Mouse (Mus musculus) lung, postnatal 14 days (tissue): Measurements from ENCODE around the gene Slc28a1.
"Not testable (repeated sequence)": the region's sequence is repeated elsewhere in the genome, so short reads cannot be mapped to it uniquely, and the experiment has no call there.

Experiments used
- DNase-seq: peaks from one replicate; pipeline ENCODE4 v3.0.0; 2021

Gene Slc28a1

DNA sequence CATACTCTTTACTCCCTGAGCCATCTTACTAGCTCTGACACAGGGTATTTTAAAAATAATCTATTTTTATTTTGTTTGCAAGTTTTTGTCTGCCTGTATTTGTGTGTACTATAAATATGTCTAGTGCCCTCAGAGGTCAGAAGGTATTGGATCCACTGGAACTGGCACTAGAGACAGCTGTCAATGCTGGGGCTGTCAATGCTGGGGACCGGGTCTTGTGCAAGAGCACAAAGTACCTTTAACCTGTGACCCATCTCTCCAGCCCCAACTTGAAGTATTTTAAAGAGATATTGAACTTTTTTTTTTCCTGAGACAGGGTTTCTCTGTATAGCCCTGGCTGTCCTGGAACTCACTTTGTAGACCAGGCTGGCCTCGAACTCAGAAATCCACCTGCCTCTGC is 59.3 kb downstream of the Slc28a1 start:
- DNase-seq, result no peak

DNA sequence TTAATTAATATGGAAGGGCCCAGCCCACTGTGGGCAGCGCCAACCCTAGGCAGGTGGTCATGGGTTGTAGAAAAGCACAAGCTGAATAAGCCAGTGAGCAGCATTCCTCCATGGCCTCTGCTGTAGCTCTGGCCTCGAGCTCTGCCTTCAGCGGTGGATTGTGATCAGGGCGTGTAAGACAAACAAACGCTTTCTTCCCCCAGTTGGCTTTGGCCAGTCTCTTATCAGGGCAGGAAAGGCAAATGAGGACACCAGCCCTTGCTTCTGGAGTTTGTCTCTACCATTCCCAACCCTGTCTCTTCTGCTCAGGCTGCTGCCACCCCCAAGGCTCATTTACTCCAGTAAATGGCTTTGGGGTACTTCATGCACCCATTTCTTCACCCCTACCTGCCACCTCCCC is 60.1 kb downstream of the Slc28a1 start:
- no peak for DNase-seq

DNA sequence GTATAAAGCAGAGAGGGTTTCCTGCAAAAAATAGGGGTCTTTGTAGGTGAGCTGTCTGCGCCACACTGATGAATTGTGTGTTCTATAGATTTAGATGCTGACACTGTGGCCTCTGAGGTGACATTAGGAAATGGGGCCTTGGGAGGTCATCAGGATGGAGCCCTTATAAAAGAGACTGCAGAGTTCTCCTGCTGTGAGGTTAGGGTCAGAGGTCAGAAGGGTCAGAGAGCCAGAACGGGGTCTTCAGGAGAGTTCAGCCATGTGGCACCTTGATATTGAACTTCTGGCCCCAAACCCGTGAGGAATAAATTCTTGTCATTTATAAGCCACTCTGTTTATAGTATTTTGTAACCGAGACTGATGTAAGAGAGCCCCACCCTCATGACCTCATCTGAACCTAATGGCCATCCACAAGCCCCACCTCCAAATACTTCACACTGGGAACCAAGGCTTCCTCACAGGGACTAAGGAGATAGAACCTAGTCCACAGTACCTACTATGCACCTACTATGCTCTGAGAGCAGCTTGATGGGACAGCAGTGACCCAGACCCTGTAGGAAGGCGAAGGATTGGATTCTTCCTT is 61.7 kb downstream of the Slc28a1 start:
- peak; percentile 17 for DNase-seq

DNA sequence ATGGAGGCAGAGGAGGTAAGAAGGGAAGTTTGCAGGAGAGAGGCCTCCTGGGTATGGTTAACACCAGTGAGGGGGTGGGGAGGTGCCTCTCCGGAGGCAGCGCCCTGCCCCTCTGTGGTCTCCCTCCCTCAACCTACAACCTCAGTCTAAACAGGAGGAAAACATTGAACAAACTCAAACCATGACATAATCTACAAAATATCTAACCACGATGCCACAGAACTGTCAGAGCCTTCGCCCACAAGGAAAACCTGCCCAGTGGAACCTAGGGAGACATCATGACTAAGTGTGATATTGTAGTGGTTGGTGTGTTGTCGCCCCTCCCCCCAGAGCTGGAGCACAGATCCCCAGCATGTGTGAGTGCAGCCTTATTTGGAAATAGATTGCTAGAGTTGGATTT is 64.9 kb downstream of the Slc28a1 start:
- no peak for DNase-seq

DNA sequence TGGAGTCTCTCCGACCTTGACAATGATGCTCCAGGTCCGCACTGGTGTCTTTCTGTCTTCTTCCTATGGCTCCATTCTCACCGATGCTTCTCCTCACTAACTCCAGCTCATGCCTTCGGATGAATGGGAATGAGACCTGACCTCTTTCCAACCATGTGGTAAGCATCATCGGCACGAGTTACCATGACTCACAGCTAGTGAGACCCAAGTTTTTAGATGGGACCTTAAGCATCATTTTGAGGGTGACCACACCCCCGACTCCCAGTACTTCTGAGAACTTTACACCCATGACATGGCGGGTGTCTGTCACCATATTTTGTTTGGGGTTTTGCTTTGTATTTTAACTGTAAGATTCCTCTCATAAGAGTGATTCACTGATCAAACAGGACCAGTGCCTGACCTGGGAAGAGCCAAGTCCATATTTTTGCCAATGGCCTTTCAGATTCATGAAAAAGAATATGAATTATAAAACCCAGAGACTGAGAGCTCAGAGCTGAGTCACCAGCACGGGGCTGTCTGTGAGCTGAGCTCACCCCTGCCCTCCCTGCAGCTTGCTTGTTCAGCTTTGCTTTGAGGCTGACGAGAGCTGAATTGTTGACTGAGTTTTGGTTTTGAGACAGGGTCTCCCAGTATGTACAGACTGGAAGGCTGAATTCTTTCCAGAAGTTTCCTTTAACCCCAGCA is 68.0 kb downstream of the Slc28a1 start:
- DNase-seq, result no peak

DNA sequence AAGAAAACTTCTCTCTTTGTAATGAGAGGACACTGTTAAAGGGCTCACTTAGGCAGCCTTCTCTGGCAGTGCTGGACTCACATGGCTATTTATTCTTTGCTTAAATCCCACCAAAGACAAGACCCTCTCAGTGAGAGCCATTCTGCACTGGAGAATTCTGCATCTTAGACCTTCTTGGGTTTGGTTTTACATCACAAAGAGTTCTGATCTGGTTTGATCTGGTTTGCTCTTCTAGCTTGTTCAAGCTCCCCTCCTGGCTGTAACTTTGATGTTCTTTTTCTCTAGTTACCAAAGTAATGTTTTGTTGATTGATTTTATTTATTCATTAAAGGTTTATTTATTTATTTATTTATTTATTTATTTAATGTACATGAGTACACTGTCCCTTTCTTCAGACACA is 68.6 kb downstream of the Slc28a1 start:
- no peak for DNase-seq

DNA sequence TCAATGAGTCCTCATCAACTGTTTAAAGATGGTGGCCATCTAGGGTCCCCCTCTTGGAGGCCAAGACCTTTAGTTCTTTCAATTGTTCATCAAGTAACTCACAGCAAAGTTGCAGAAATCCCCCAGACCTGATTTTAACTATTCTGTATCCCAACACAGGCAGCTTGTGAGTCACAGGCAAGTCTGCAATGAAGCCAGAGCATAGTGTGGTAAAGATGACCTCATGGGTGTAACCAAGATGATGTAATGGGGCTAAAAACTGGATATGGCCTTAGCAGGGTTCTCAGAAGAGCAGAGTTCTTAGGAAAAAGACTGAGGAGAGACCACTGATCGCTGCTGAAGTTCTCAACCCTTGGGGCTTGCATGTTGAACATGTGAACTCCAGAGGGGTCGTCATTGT is 69.5 kb downstream of the Slc28a1 start:
- no peak for DNase-seq

DNA sequence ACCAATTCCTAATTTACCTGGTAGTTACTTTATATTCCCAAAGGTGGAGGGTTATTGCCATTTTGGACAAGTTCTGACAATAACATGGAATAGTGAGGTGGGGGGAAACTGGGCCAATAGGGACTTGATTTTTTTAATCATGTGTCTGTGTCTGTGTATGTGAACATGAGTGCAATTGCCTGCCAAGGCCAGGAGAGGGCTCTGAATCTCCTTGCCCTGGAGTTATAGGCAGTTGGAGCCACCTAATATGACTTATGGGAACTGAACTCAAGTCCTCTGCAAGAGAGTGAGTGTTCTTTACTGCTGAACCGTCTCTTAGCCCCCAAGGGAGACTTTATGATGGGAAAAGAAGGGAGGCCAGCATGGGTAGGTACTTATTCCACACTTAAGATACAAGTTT is 70.1 kb downstream of the Slc28a1 start:
- no peak for DNase-seq

DNA sequence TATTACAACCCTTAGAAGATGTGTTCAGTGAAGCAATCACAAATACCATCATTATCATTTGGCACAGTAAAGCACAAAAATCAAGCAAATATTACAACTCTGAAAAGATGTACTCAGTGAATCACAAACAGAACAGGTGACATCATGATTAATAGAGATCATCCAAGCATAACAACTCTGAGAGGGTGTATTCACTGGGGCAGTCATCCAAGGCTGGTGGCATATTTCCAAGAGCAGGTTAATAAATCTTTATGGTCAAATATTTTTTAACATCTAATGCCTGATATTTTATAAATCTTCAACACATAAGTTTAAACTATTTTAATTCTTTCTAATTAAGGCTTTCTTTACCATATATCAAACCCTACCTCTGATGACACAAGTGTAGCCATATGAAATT is 71.4 kb downstream of the Slc28a1 start:
- not testable (repeated sequence) for DNase-seq

DNA sequence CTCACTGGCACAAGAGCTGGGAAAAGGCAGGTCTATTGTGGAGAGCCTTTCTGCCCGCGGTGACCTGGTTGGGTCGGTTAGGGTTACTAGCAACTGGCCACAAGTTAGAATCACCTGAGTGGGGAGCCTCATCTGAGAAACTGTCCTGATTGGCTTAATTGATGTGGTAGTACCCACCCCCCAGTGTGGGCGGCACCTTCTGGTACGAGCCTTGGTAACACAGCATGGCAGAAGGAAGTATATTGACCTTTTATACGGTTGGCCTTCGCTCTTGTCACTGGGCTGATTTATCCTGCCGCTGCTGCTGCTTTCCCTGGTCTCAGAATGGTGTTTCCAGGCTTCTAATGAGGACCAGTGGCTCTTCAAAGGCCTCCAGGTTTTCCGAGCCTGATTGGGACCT is 74.6 kb downstream of the Slc28a1 start:
- DNase-seq, result no peak

DNA sequence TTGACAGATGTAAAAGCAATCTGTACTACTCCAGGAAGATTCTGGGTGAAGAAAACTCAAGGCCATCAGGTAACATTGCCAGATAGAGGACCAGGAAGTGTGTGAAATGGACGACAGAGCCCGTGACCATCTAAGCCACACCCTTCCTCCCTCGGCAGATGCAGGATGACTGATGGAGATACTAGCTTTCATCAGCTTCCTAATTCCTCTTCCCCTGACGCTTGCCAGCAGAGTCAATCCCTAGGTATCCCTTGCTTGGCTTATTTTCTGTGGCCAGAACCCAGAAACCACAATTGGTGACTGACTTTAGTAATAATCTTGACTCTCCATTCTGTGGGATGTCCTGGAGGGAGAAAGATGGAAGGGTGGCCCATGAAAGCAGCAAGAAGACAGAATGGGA is 80.9 kb downstream of the Slc28a1 start:
- DNase-seq, result no peak

DNA sequence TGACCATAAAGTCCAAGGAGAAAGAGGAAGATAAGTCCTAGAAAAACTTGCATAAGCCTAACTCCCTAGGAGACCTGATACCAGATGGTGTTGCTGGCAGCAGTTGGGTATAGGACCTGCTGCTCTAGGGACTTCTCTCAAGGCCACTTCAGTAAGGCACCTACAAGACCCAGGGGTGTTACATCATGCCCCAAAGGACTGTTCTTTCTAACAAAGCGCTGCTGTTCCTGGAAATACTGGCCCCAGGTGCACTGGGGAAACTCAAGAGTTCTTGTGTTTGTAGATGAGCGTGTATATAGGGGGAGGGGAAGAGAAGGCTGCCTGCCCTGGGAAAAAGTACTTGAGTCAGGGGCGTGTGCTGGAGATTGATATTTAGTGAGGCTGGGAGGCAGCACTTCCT is 82.2 kb downstream of the Slc28a1 start:
- DNase-seq, result no peak

DNA sequence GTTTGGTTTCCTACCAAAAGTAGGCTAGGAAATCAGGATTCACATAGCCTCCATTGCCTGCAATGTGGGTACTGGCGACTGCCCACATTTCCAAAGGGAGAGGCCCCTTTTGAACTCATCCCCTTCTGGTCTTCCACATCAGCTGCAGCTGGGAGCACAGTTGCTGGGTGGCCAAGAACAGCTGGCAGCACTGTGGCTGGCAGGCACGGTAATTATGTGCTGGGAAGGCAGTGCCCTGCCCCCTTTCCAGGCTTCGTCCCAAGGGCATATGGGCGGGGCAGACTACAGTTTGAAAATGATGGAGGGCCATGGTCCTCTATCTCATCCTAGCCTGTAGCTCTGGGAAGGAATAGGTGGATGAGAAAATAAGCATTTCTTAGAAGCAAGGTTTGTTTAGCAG is 83.9 kb downstream of the Slc28a1 start:
- peak; percentile 37 for DNase-seq

DNA sequence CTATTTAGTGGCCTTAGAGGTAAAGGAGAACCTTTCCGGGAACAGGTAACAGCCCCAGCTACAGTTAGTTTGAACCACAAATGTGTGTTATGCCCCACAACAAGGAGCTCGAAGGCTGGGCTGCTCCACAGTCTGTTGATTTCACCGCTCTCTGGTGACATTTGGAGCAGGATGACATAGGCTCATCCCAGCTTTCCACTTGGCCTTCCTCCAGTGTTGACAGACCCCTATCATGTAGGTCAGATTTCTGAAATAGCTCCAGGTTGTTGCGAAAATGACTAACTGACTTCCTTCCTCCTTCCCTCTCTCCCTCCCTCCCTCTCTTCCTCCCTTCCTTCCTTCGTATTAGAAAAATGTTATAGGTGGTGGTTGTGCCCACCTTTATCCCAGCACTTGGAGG is 84.5 kb downstream of the Slc28a1 start:
- DNase-seq, result peak; percentile 40

DNA sequence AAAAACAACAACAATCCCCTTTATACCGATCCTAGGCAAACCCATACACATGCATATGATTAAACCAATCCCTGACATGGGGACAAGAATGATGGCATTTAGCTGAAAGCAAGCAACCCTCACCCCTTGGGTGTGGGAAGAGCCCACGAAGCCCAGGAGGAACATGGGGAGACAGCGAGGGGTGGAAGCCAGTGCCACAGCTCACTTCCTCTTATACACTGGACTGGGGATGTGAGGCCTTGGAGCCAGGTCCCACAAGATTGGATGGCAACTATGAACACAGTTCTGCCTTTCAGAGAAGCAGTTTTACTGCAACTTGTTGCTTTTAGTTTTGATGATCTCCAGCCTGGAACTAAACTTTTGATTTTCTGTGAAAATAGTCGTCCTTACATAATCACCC is 85.2 kb downstream of the Slc28a1 start:
- no peak for DNase-seq

DNA sequence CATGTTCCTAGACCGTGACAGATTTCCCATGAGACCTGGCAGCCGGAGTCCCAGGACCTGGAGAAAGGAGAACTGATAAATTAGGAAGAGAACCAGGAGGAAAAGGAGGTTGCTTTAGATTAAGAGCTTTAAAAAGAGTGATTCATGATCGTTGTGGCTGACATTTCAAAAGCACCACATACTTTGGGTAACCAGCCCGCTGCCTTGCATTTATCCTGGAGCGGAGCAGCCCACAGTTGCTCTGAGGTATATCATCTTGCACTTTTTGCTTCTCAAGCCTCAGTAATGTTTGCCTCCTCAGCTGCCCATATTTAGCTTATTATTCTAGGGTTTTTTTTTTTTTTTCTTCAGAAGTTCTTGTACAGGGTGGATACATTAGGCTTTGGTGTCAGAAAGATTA is 87.8 kb downstream of the Slc28a1 start:
- DNase-seq, result no peak

DNA sequence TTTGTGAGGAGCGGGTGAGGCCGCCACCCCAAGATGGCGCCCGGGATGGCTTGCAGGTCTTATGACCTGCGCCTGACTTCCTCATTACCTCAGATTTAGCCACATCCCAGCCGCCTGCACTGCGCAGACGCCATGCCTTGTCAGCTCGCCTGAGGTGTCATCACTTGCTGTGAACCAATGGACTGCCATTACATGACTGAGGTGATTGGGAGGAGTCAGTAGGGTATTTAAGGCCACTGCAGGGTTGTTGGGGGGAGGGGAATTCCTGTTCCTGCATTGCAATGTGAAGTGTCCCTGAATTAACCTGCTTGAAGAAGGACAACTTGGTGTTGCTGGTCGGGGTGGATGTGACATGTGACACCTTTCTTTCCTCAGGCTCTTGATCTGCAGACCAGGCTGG is 89.0 kb downstream of the Slc28a1 start:
- not testable (repeated sequence) for DNase-seq

DNA sequence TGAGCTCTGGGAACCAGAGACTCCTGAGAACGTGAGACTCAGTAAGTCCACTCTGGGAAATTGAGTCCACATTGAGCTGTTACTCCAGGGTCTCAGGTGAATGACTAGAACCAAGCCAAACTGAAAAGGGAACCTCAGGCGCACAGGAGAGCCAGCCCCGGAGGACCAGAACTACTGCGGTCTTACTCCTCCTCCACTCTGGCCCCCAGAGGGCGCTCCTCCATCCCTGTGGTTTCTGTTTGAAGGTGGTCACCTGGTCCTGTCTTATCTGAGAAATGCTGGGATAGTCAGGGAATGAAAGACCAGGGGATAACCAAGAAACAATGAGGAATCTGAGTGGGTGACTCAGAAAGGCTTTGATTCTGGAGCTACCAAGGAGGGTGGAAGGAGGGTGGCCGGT is 94.3 kb downstream of the Slc28a1 start:
- DNase-seq, result peak; percentile 84

DNA sequence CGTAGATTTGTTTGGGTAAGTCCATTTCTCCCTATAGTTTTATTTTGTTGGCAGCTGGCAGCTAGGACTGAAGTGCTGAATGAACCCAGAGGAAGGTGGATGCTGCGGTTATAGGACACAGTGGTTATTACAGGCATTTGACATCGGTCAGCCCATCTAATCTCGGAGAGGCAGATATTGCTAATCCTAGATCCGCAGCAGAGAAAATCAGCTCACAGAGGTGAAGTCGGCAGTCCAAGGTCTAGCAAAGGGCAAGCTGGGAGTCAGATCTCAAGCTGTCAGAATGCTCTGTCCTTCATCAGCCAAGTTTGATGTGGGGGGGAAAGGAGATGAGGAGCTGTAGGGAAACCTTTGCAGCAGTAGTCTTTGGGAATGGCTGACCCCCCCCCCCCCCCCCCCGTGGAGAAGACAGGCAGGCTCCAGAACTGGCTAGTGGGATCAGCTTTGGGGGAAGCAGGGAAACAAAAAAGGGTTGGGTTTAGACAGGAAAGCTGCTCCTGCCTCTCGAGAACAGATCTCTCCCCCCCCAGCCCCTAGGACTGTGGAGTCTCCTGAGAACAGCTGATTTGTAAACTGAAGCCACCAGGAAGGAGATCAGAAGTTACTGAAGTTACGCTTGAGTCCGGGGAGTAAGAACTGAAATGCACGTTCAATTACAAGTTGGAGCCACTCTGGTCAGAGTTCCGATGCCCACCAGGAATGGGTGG is 95.5 kb downstream of the Slc28a1 start:
- no peak for DNase-seq

DNA sequence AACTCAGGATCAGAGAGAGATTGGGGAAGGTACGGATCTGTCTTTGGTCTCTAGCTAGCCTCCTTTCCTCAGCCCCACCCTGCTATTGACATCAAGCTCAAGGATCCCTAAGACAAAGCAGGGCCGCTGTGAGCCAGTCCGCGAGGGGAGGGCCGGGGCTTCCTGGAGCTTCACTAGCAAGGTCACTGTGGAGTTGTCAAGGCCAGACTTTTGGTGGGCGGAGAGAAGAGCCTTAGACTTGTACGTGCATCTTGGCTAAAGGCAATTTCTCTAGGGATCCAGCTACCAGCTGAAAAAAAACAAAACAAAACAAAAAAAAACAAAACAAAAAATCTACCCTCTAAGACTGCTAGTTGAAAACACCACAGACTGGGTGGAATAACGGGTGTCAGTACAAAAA is 97.2 kb downstream of the Slc28a1 start:
- no peak for DNase-seq

DNA sequence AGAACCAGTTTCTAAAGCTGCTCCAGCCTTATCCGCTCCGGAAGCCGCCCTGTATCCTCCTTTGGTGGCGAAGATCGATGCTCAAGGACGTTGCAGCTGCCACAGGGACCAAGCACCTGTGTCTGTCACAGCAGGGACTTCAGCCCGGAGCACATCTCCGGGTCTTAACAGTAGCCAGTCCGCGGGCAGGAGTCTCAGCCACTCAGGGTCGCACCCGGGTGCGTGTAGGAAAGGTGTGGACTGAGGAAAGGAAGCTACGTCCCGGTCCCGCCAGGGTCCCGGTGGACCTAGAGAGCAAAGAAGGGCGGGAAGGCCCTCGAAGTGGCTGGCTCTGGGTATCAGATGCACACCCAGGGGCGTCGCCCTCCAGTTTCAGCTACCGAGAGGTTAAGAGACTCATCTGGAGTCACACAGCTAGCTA is 97.7 kb downstream of the Slc28a1 start:
- peak; percentile 60 for DNase-seq

DNA sequence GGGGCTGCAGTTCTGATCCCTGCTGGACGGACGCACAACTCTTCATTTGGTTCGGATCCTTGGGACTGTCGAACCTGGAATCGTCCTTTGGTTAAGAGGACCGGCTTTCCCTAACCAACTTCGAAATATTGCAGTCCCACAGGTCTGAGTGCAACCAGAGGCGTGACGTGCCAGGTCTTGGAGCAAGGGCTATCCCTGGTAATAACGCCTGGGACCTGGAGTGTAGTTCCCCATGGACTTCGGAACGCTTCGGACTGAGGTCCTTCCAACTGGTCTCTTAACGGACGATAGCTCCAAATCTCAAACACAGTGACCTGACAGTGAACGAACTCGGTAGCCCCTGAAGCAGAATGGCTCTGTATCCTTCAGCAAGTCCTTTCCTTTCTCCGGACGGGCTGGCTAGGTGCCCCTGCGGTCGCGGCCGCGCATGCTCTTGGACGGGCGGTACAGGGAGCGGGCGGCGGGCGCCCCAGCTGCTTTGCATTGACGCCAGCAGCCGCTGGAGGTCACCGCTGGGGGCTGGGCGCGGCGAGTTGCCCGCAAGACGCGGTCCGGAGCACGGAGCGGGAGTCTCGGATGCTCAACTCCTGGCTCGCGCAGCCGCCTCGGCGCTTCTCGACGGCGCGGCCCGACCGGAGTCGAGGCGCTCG is 98.2 kb downstream of the Slc28a1 start:
- DNase-seq, result peak; percentile 98

DNA sequence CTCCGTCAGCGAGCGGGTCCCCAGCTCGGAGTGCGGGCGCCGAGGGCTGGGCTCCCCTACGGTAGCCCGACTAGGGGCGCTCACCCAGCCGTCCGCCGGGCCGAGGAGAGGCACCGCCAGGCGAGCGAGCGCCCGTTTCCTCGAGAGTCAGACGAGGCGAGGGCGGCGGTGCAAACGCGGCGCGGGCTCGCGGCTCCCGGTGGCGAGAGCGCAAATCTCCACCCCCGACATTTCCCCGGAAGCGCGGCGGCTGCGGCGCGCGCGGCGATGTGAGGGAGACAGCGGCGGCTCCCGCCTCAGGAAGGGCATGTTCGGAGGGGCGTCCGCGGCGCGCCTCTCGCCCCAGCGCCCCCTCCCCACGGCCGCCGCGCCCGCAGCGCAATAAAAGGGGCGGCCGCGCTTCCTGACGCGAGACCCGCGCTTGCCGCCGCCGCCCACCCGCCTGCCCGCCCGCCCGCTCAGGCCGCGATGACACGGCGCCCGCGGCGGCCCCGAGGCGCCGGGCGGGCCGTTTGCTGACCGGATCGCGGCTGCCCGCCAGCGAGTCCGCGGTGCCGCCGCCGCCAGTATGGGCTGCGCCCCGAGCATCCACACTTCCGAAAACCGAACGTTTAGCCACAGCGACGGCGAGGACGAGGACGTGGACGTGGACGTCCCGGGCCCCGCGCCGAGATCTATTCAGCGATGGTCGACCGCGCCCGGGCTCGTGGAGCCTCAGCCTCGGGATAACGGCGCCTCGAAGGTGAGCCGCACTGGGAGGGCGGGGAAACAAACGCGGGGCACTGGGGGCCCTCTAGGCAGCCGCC is 99.0 kb downstream of the Slc28a1 start, which contains the start of gene Pde8a:
Gene Pde8a, plus strand, starts transcription at position 250 of the 806 bp plus-strand sequence.
- peak; percentile 22 for DNase-seq
